Mouse (Mus musculus) heart, postnatal 0 days (tissue): ENCODE results near the gene Vapa. TPM values are rescaled to one million over a fixed set of nuclear protein-coding genes. Genes with fewer than 3 reads are reported as not detected.

Experiments
- ATAC-seq: fragments of 200-750 bp; cut with Nextera tagmentation; 2 replicates; pipeline ENCODE4 v1.8.0; 2017; ENCODE audit warnings: low read depth, moderate number of reproducible peaks, moderate library complexity; ENCODE audit not compliant: insufficient read depth
- DNase-seq: peaks from one replicate; pipeline ENCODE4 v3.0.0-alpha.2; 2016; ENCODE audit warnings: low spot score
- H3K27ac ChIP-seq: fragments of 300-500 bp; sonication (generic); 2 replicates; pipeline ENCODE4 v1.5.1; 2014; ENCODE audit warnings: low read depth, mild to moderate bottlenecking
- H3K27me3 ChIP-seq: fragments of 300-500 bp; sonication (generic); 2 replicates; pipeline ENCODE4 v1.6.1; 2014; ENCODE audit warnings: low read length, mixed read lengths; ENCODE audit not compliant: control insufficient read depth, insufficient read depth
- H3K36me3 ChIP-seq: fragments of 300-500 bp; sonication (generic); replicated peaks from 2 replicates; pipeline ENCODE4 v1.6.1; 2014; ENCODE audit warnings: low read length, mixed read lengths; ENCODE audit not compliant: control insufficient read depth, insufficient read depth
- H3K4me1 ChIP-seq: fragments of 300-500 bp; sonication (generic); 2 replicates; pipeline ENCODE4 v1.6.1; 2014; ENCODE audit warnings: antibody characterized with exemption; ENCODE audit not compliant: control insufficient read depth, insufficient read depth
- H3K4me2 ChIP-seq: fragments of 300-500 bp; sonication (generic); 2 replicates; pipeline ENCODE4 v1.6.1; 2014; ENCODE audit warnings: low read depth, mild to moderate bottlenecking, low read length, moderate library complexity
- H3K4me3 ChIP-seq: fragments of 300-500 bp; sonication (generic); 2 replicates; pipeline ENCODE4 v1.5.1; 2014; ENCODE audit warnings: low read depth, low read length
- H3K9ac ChIP-seq: fragments of 300-500 bp; sonication (generic); replicated peaks from 2 replicates; pipeline ENCODE4 v1.6.1; 2014; ENCODE audit warnings: low read depth, low read length, mixed read lengths
- H3K9me3 ChIP-seq: fragments of 300-500 bp; sonication (generic); replicated peaks from 2 replicates; pipeline ENCODE4 v1.6.1; 2016; ENCODE audit warnings: low read length; ENCODE audit not compliant: control insufficient read depth
- CTCF ChIP-seq: IDR thresholded peaks from 2 replicates; pipeline ENCODE4 v1.5.1; 2016; ENCODE audit warnings: antibody characterized with exemption, control low read depth, low read depth
- EP300 ChIP-seq: IDR thresholded peaks from 2 replicates; pipeline ENCODE4 v1.6.1; 2016; ENCODE audit warnings: antibody characterized with exemption, low read depth
- WGBS: fragments of 180-500 bp; shearing (Covaris S2); extraction: QIAGEN DNeasy Blood & Tissue Kit; methylation state at CpG from one replicate; pipeline ENCODE4 v1.1.7; 2014; 5-methylcytosine and 5-hydroxymethylcytosine counted together
- polyA plus RNA-seq: library from polyadenylated mRNA; unstranded; fragments of >200 nt; fragmentation: Nextera tagmentation; extraction: Ambion mirVana; gene quantifications from 2 replicates; pipeline ENCODE4 v1.2.1, GENCODE M21; 2015
- total RNA-seq: library from RNA; depleted of rRNA; stranded (reverse); fragments of >200 nt; gene quantifications from 2 replicates; pipeline ENCODE4 v1.2.3, GENCODE M21; 2014; ENCODE audit warnings: low replicate concordance

Vapa gene
- total and polyA plus RNA-seq, 2 experiments from 2014 or later = 49.8 to 139 TPM

GRCm38 (mm10) chr17:65656076-65656475 is 42.7 kb upstream of the Vapa start:
- Histone ChIP-seq H3K4me3 (no peak overlapping the region), H3K4me1 (no peaks in the 10 kb centered on the region), H3K27me3 (no peaks in the 10 kb centered on the region), H3K9me3 (no peaks in the 10 kb centered on the region), H3K36me3 (peaks cover 4% of the 10 kb centered on the region; the same call in 1 of the 2 replicates), H3K4me2 (no peak overlapping the region), H3K27ac (no peak overlapping the region), H3K9ac (no peak overlapping the region)
- ATAC-seq = no peak
- 82% methylated on average over 8 of the region's 8 CpGs for WGBS
- no peak for DNase-seq
- TF ChIP-seq EP300 = no peak
- no peak for TF ChIP-seq CTCF

DNA sequence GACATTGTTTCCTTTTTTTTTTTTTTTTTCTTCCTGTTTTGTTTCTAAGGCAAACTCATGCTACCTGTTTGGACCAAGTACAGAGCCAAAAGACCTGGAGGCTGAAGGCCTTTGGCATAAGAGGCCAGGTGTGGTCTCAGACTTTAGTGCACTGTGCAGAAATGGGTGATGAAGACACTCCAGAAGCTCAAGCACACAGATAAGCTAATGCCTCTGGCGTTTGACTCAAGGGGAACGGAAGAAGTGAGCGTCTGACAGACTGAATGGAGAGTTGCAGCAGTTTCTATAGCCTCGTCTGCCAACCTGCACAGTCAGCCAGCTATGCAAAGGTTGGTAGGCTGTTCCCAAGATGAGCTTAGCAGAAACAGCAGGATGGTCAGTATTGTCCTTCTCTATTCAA is 42.3 kb upstream of the Vapa start:
- H3K27ac ChIP-seq = no peak overlapping the region
- no peak overlapping the region for H3K4me3 ChIP-seq
- DNase-seq = no peak
- H3K36me3 ChIP-seq = peaks cover 4% of the 10 kb centered on the region; the same call in 1 of the 2 replicates
- no peak for ATAC-seq
- no peak overlapping the region for H3K9ac ChIP-seq
- TF ChIP-seq EP300 = no peak
- TF ChIP-seq CTCF = no peak
- no peak overlapping the region for H3K4me2 ChIP-seq
- H3K4me1 ChIP-seq = no peaks in the 10 kb centered on the region
- WGBS = 63% methylated on average over 4 of the region's 4 CpGs
- H3K9me3 ChIP-seq = no peaks in the 10 kb centered on the region
- no peaks in the 10 kb centered on the region for H3K27me3 ChIP-seq

DNA sequence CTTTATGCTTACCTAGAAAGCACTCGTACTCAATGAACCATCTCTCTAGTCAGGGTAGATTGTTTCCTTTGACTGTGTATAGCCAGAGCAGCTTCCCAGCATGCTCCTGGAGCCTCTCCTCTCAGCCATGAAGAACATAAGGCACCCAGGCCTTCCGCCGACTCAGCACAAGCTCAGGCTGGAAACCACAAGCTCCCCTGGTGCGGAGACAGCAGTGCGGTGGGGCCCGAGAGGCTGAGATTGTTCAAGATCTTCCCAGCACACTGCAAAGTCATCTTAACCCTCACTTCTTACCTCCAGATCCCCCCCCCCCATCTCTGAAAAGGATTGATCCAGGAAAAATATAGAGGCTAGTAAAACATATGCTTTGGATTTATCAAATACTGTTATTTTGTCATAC is 37.2 kb upstream of the Vapa start:
- no peaks in the 10 kb centered on the region for H3K27me3 ChIP-seq
- no peaks in the 10 kb centered on the region for H3K9me3 ChIP-seq
- peaks cover 4% of the 10 kb centered on the region; the same call in 1 of the 2 replicates for H3K36me3 ChIP-seq
- WGBS = 86% methylated on average over 6 of the region's 6 CpGs
- no peak overlapping the region for H3K4me2 ChIP-seq
- no peak overlapping the region for H3K4me3 ChIP-seq
- no peak overlapping the region for H3K27ac ChIP-seq
- ATAC-seq = no peak
- DNase-seq = no peak
- H3K4me1 ChIP-seq = peaks cover 7% of the 10 kb centered on the region; the same call in 1 of the 2 replicates
- no peak overlapping the region for H3K9ac ChIP-seq
- TF ChIP-seq EP300 = no peak
- no peak for TF ChIP-seq CTCF

DNA sequence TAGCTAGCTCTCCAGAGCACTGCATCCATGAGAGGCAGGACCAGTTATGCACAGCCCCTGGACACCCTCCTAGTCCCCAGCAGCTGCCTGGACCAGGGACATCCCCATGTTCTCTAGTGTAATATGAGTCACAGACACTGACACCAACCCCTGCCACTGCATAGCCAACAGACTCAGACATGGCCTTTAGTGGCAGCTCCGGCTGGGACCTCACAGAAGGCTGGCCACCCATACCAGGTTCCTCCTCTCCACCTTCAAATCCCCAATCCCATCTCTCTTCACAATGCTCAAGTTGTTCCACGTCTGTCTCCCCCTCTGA is 35.8 kb upstream of the Vapa start:
- no peak overlapping the region for H3K4me3 ChIP-seq
- TF ChIP-seq CTCF (no peak), EP300 (no peak)
- no peak overlapping the region for H3K27ac ChIP-seq
- H3K27me3 ChIP-seq = no peaks in the 10 kb centered on the region
- H3K9me3 ChIP-seq = no peaks in the 10 kb centered on the region
- H3K4me2 ChIP-seq = no peak overlapping the region
- DNase-seq = no peak
- ATAC-seq = no peak
- H3K4me1 ChIP-seq = peaks cover 7% of the 10 kb centered on the region; the same call in 1 of the 2 replicates
- no peak overlapping the region for H3K9ac ChIP-seq
- peaks cover 4% of the 10 kb centered on the region; the same call in 1 of the 2 replicates for H3K36me3 ChIP-seq
- WGBS = 97% methylated on average over 2 of the region's 2 CpGs

DNA sequence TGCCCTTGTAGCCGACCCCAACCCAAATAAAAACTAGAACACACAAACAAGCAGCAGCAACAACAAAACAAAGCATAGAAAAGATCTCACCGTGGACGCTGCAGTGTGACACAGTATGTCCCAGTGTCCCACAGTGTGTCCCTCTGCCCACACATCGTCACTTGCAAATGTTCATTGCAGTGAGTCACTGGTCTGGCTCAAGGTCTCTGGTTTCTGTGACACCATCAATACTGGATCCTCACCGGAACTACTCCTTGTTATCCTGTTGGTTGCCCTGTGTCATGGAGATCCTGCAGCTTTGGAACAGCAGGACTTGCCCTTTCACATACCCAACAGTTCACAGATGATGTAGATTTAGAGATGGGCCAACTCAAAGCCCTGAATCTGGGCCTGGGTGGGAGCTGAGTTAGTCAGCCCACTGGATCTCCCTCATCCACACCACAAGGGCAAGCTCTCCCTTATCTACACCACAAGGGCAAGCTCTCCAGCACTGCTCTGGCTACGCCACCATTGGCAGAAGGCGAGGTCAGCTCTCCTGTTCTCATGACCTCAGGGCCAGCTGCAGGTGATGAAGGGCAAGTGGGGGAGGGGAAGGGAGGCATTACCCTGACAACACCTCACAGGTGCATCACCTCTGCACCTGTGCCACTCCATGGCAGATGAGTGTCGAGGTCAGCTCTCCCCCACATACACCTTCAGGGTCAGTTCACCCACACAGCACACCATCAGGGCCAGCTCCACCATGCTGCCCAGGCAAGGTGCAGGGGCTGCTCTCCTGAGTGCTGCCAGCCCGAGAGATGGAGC is 35.2 kb upstream of the Vapa start:
- Histone ChIP-seq H3K27ac (no peak overlapping the region), H3K4me3 (no peak overlapping the region), H3K36me3 (peaks cover 4% of the 10 kb centered on the region; the same call in 1 of the 2 replicates), H3K9me3 (no peaks in the 10 kb centered on the region), H3K4me1 (peaks cover 8% of the 10 kb centered on the region), H3K27me3 (no peaks in the 10 kb centered on the region), H3K9ac (no peak overlapping the region), H3K4me2 (no peak overlapping the region)
- 76% methylated on average over 9 of the region's 9 CpGs for WGBS
- no peak for DNase-seq
- no peak for TF ChIP-seq EP300
- peak; percentile 62 for ATAC-seq

- no peaks in the 10 kb centered on the region for H3K27me3 ChIP-seq
- ATAC-seq (no peak), DNase-seq (no peak)
- peaks cover 13% of the 10 kb centered on the region for H3K4me1 ChIP-seq
- H3K4me2 ChIP-seq = no peak overlapping the region
- H3K9me3 ChIP-seq = no peaks in the 10 kb centered on the region
- H3K36me3 ChIP-seq = peaks cover 4% of the 10 kb centered on the region; the same call in 1 of the 2 replicates
- H3K9ac ChIP-seq = no peak overlapping the region
- TF ChIP-seq EP300 = no peak
- no peak for TF ChIP-seq CTCF
- WGBS = 56% methylated on average over 5 of the region's 5 CpGs
- no peak overlapping the region for H3K4me3 ChIP-seq
- H3K27ac ChIP-seq = no peak overlapping the region
Observed at GRCm38 (mm10) chr17:65647961-65648360, 34.6 kb upstream of the Vapa start.
